Mouse (Mus musculus): ENCODE results near the gene Efs. TPM values are rescaled to one million over a fixed set of nuclear protein-coding genes. Genes with fewer than 3 reads are reported as not detected.
"Not testable (repeated sequence)": the region's sequence is repeated elsewhere in the genome, so short reads cannot be mapped to it uniquely, and the experiment has no call there.

The Efs gene
- 1 to 10 TPM in 1 of 4 experiments, under 1 TPM in 3; 0.48 to 1.1 (median 0.86) TPM for total RNA-seq (2022)

DNA sequence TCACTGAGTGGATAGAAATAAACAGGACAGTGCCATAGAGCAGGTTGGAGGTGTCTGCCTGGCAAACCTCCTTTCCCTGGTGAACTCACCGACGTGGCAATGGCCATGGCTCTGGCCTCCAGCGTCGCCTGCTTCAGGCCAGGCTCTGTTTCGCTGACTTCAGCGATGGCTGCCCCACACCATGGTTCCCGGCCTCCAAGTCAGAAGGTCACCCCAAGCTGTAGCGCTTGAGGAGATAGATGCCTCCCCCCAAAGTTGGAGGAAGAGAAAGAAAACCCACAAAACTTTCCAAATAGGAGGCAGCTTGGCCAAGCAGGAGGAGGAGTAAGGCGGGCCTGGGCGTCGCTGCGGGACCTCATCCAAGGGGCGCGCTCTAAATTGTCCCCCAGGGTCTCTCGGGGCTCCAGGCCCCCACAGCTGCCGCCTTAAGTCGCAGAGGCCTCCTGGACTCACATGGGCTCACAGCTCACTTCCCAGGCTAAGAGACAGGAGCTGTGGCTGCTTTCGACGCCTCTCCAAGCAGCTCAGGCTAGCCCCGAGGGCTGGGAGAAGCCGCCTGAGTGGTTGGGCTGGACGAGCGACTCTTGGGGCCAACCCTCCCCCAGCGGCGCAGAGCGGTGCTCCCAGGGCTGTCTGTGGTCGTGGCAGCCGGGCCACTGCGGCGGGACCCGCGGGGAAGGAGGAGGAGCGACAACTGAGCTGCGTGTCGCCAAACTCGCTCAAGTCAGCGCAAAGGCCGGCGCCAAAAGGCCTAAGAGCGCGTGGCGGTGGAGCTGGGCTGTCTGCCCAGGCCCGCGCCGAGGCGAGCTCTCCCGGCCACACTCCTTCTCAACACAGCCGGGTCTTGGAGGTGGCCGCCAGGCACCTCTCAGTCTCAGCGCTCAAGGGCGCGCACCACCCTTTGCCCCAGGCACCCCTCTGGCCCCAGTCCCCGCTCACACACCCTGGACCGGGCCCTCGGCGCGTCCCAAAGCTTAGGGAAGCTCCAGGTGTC is at the start of gene Efs:
Efs (minus strand) TSS at position 778 of the 994 bp plus-strand sequence.
- peak; percentile 42 to 58 for DNase-seq (ENCODE audit: low spot score in 2 of 2)

DNA sequence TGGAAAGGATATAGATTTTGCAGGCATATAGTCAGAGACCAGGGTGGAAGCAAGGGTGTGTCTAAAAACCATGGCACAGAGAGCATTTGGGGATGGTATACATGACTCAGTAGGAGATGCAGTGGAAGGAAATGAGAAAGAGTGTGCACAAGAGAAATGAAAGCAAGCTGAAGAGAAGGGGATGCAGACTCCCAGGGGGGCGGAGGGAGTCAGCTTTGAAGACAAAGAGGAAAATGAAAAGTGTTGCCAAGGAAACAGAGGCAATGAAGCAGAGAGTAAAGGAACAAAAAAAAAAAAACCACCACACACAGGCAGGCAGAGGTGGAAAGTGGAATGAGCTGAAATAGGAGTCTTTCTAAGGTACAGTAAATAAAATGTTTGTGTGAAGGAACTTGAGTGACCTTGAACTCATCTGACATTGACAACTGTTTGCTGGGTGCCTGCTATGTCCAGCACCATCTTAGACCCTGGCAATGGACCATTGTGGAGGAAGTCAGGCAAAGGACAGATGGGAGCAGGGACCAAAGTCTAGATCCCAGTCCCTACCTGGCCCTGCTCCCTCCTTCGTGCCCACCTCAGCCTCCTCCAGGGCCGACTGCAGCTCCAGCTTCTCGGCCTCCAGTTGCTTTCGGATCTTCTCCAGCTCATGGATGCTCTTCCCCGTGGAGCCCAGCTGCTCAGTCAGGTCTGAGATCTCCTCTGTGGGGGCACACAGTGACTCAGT is 48.3 kb upstream of the Efs start:
- no peak for DNase-seq (ENCODE audit: low spot score in 2 of 2)

DNA sequence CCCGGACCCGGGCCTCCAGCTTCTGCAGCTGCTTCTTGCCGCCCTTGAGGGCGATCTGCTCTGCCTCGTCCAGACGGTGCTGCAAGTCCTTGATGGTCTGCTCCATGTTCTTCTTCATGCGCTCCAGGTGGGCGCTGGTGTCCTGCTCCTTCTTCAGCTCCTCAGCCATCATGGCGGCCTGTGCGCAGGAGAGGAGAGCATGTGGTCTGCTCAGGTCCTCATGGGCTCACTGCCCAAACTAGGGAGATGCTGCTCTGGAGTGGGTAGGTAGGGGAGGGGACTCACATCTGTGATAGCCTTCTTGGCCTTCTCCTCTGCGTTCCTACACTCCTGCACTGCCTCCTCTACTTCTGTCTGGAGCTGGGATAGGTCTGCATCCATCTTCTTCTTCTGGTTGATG is 46.9 kb upstream of the Efs start:
- DNase-seq (ENCODE audit: low spot score in 2 of 2): not testable (repeated sequence)

DNA sequence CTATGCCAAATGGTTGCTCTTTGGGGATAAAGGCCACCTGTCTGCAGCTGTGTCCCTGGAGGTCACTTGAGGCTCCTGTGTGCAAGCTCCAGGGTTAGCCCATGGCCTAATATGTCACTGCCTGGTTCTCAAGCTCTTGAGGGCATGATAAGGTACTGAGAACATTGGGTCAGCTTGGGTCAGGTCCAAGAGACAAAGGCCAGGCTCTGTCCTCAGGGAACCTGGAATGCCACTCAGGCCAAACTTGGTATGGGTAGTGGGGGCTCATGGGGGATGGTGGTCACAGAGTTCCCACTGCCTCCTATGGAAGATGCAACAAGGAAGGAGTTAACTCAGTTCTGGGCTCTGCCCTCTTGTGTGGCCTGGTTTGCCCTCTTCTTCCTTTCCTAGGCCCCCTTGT is 42.4 kb upstream of the Efs start:
- no peak for DNase-seq (ENCODE audit: low spot score in 2 of 2)

DNA sequence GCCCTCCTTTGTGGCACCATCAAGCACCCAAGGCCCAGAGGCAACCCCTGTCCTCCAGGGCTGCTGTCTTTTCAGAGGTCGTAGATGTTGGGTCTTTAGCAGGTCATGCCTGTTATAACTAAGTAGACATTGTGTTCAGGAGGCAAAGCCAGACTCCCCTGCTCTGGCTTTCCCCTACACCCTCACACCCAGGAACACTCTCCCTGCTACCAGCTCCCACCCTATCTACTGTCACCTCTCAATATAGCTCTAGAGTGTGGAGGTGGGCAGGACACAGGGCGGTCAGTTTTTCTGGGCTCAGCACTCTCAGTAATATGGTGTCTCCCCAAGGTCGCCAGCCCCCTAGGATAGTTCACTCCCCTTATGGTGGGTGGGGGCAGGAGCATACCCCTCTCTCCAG is 41.9 kb upstream of the Efs start:
- DNase-seq (ENCODE audit: low spot score in 2 of 2): no peak

DNA sequence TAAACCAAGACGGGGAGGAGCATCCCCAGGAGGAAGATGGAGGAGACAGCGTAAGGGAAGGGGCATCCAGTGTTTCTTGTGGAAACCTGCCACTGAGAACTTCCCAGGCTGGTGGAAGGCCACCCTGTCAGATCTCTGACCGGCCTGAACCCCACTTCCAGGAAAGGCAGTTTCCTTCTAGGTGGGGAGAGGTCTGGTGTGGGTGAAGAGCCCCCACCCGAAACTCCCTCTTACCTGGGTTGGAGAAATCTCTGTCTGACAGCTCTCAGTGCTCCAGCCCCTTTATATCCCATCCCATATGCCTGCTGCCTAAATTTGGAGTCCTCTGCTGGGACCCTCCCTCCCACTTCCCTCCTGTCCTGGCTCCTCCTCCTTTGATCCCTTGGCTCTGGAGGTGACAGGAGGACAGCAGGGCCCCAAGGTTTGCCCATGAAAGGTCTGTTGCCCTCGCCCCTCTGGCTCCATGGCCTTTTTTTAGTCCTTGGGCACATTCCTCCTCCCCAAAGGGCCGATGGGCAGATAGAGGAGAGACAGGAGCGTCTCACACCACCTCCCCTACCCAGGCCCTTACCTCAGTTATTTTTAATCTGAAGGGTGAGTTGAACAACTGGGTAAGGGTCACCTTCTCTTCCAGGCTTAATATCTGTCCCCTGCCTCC is 40.5 kb upstream of the Efs start, which contains the start of gene Myh6:
Myh6 (minus strand) TSS at position 608 of the 658 bp plus-strand sequence.
- DNase-seq (ENCODE audit: low spot score in 2 of 2): no peak

DNA sequence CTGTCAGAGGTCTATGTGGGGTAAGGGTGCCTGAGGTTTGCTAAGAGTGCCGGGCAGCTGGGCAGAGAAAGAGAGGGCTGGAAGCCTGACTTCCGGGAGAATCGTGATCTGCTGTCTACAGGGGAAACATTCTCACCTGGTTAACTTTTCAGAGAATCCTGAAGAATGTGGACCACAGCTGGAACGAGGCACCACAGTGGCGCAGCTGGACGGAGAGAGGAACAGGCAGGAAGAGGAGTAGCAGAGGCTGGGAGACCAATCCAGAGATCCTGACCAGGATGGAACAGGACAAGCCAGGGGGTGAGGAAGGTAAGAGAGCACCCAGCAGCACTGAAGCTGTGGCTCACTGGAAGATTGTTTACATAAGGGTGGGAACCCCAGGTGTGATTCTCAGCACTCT is 39.7 kb upstream of the Efs start:
- no peak for DNase-seq (ENCODE audit: low spot score in 2 of 2)

DNA sequence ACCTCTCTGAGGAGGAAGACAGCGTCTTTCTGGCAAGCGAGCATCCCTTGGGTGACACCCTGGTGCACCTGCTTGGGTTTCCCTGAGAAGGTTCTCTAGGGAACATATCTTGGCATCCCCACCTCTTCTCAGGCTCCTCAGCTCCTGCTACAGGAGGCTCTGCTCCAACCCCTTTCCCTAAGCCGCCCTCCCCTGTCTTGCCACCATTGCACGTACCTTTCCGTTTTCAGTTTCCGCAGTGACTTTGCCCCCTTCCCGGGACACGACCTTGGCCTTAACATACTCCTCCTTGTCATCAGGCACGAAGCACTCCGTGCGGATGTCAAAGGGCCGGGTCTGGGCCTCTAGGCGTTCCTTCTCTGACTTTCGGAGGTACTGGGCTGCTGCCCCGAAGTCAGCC is 39.1 kb upstream of the Efs start:
- DNase-seq (ENCODE audit: low spot score in 2 of 2): no peak

DNA sequence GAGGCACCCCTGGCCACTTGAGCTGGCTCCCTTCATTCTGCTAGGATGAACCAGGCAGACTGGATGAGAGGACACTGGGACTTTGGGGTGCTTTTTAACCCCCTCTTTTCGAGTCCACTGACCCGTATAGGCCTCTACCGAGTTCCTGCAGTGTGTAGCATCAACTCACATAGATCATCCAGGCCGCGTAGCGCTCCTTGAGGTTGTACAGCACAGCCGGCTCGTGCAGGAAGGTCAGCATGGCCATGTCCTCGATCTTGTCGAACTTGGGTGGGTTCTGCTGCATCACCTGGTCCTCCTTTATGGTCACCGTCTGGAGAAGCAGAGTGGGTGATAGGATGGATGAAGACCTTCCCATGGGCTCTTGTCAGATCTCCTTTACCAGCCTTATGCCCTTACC is 37.8 kb upstream of the Efs start:
- no peak for DNase-seq (ENCODE audit: low spot score in 2 of 2)

DNA sequence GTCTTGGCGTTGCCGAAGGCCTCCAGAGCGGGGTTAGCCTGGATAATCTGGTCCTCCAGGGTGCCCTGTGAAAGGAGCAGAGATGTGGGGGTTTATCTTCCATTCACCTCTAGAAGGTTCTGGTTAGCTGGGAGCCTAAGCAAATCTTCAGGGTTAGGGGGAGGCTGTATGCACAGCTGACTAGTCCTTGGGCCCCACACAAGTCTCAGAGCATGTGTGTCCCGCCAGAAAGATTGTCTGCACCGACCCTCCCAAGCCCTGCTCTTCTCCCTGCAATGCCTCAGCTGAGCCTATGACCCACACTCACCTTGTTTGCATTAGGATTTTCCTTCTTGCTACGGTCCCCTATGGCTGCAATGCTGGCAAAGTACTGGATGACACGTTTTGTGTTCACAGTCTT is 36.8 kb upstream of the Efs start:
- DNase-seq (ENCODE audit: low spot score in 2 of 2): no peak

DNA sequence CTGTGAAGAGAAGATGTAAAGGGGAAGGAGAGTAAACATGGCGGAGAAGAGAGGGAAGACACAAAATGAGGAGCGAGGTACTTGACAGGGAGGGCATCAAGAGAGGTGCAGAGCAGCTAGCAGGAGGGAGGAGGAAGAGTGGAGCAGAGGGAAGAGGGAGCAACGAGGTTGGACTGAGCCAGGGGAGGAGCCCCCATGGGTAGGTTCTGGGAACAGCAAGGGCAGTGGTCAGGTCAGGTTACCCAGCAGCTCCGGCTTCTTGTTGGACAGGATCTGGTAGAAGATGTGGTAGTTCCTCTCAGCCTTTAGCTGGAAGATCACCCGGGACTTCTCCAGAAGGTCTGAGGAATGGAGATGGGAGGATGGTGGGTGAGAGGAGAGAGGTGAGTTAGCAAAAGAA is 35.6 kb upstream of the Efs start:
- DNase-seq (ENCODE audit: low spot score in 2 of 2): no peak

DNA sequence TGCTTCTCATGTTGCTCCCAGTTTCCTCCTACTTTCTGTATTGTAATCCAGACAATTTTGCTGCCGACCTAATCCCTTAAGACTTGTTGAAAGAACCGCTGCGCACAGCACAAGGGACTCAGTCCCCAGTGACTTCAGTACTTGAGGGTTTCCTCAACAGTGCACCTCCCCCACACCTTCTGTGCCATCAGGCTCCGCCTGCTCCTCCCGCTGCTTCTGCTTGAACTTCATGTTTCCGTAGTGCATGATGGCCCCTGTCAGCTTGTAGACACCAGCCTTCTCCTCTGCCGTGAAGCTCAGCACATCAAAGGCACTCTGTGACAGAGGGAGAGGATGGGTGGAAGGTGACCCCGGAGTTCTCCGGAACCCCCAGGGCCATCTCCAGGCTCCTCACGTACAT is 34.8 kb upstream of the Efs start:
- DNase-seq (ENCODE audit: low spot score in 2 of 2): no peak

DNA sequence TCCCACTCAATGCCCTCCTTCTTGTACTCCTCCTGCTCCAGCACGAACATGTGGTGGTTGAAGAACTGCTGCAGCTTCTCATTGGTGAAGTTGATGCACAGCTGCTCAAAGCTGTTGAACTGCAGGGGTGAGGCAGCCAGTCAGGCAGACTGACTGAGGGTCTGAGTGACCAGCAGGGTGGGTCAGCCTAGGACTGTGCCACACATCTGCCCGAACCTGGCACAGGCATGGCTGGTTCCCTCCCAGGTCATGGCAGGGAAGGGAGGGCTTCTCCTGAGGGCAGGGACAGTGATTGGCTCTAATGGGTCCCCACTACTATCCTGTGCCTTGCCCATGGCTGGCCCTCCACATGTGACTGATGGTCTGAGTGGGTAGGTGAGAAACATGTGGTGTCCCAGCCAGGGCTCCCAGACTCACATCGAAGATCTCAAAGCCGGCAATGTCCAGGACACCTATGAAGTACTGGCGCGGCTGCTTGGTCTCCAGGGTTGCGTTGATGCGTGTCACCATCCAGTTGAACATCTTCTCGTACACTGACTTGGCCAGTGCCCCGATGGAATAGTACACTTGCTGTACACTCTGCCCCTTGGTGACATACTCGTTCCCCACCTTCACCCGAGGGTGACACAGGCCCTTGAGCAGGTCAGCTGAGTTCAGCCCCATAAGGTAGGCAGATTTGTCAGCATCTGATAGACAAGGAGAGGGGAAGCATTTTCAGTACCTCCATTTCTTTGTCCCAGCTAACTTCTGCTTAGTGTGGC is 34.1 kb upstream of the Efs start:
- not testable (repeated sequence) for DNase-seq (ENCODE audit: low spot score in 2 of 2)

DNA sequence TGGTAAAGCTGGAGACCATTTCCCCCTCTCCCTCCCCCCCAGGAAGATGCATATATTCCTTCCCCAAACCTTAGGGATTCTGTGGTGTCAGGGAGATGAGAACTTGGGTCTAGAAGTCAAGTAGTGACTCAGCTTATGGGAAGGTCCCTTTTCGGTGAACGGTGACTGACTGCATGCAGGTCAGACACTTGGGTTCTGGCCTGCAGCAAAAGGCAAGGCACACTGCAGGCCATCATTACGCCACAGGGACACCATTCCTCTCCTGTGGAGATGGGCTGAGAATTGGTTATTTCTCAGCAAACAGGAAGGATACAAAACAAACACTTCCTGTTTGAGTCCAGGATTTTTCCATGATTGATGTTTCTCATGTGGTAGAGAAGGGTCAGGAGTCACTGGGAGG is 33.3 kb upstream of the Efs start:
- no peak for DNase-seq (ENCODE audit: low spot score in 2 of 2)

DNA sequence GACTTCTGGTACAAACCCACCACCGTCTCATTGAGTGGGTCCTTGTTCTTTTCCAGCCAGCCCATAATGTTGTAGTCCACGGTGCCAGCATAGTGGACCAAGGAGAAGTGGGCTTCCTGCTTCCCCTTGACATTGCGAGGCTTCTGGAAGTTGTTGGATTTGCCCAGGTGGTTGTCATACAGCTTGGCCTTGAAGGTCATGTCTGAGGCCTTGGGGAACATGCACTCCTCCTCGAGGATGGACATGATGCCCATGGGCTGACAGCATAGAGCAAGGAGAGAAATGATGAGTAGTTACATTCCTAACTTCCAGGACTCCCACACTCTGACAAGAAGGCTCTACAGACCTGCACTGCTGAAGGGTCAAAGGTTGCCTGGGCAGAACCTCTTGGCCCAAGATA is 32.6 kb upstream of the Efs start:
- no peak for DNase-seq (ENCODE audit: low spot score in 2 of 2)

DNA sequence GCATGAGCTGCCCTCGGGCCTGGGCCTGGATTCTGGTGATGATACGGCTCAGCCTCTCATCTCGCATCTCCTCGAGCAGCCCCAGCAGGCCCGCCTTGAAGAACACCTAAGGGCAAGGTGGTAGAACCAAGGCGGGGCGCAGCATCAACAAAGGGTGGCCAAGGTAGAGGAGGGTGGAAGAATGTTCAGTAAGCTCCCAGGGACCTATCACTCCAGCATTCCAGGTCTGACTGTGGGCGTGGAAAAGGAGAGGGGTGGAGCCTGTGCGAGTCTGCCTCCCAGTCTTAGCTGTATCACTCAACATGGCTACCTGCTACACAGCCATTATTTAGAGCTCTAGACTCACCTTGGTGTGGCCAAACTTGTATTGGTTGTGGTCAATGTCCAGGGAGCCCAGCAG is 30.6 kb upstream of the Efs start:
- no peak for DNase-seq (ENCODE audit: low spot score in 2 of 2)

DNA sequence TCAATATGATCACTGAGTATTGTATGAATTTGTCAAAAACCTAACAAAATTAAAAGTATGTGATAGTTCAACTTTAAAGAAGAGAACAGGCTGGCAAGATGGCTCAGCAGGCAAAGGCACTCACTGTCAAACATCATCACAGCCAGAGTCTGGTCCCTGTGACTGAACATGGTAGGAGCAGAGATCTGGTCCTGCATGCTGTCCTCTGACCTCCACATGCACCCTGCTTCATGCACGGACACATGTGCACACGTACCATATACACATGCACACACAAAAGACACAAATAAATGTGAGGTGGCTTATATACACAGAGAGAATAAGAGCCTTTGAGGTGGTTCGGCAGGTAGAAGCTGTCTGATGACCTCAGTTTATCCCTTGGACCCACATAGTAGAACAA is 29.6 kb upstream of the Efs start:
- no peak for DNase-seq (ENCODE audit: low spot score in 2 of 2)

DNA sequence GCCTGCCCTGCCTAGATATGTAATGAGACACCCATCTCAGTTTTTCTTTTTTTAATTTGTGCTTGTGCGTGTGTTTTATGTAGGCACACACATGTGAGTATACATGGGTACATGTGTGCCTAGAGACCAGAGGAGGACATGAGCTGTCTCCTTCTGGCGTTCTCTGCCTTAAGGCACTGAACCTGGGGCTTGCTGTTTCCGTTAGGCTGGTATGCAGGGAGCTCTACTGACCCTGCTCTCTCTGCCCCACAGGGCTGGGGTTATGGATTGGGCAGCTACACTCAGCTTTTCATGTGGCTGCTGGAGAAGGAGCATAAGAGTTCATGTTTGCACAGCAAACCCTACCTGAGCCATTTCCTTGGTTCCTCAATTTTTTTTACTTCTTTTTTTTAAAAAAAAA is 28.5 kb upstream of the Efs start:
- no peak for DNase-seq (ENCODE audit: low spot score in 2 of 2)

DNA sequence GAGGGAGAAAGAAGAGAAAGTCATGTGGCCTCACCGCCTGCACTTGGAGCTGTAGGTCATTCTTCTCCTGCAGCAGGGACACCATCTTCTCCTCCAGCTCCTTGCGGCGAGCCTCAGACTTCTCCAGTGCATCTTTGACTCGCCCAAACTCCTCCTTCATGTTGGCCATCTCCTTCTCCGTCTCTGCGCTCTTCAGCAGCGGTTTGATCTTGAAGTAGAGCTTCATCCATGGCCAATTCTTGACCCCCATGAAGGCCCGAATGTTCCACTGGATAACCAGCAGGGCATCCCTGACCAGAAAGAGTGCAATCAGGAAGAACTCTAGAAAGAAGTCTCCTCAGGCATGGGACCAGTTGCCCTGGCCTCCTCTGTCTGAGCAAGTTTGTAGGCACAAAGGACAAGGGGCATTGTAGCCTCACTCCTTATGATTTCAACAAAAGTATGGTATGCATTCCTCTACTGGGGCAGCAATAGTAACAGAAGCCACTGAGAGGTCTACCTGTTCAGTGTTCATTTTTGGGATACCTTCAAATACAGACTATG is 27.8 kb upstream of the Efs start:
- DNase-seq (ENCODE audit: low spot score in 2 of 2): no peak

DNA sequence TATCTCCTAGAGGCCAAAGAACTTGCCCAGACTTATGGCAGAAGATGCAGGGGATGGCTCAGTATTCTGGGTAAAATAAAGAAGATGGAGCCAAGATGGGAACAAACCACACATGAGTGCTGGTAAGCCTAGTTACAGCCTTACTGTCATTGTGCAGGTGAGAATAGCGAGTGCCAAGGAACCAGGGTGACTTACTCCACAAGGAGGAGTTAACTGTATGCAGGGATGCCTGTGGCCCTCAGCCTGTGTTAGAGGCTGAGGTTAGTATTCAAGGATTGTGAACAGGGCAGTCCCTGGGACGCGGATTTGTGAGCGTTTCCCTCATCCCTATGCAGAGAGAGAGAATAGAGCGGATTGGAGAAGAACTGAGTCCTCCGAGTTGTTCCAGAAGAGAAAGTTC is 25.7 kb upstream of the Efs start:
- no peak for DNase-seq (ENCODE audit: low spot score in 2 of 2)

DNA sequence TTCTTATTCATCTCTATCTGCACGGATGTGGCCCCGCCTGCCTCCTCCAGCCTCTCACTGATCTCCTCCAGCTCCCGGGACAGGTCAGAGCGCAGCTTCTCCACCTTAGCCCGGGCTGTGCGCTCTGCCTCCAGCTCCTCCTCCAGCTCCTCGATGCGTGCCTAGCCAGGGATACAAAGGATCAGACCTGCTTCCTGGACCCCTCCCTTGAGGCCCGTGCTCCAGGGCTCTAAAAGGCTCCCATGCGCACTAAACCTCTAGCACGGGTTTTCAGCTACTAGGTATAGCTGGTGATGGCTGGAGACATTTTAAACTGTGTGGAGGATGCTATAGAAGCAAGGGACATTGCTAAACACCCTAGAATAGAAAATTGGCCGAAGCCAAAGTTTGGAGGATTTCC is 24.6 kb upstream of the Efs start:
- no peak for DNase-seq (ENCODE audit: low spot score in 2 of 2)

Measured in gastrocnemius, adult 8-10 months (tissue).